Mouse (Mus musculus) T-helper 17 cell (primary cell): ENCODE results near the gene Olfr1280.

ENCODE experiments used
- in situ Hi-C, 2 experiments: fragments of 300-600 bp; cut with MboI, MseI; formaldehyde crosslinking; loops; 1 replicate in 1 of 2; 2 replicates in 1 of 2; pipeline ENCODE4 v1.15.1; 2025; ENCODE audit warnings: high pct_unique_total_duplicates in 2 of 2

Olfr1280 gene

DNA sequence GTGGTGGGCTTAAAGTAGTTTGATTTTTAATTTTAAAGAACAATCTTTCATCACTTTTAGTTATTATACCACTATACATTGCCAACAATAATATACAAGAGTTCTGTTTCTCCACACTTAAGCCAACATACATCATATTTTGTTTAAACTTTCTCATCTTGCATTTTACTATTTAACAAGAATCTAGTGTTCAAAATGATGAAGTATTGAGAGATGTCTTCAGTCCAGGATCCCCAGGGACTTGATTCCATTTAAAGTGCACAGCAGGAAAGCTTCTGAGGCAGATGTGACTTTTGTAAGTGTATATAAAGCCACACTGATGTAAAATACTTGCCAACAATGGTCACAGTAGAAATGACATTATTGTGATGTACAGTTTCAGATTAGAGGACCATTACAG lies at the start of gene Olfr1280:
TSS of gene Olfr1280 (plus strand) at position 301 of the 400 bp plus-strand sequence.
- in situ Hi-C loops = no loop called here

DNA sequence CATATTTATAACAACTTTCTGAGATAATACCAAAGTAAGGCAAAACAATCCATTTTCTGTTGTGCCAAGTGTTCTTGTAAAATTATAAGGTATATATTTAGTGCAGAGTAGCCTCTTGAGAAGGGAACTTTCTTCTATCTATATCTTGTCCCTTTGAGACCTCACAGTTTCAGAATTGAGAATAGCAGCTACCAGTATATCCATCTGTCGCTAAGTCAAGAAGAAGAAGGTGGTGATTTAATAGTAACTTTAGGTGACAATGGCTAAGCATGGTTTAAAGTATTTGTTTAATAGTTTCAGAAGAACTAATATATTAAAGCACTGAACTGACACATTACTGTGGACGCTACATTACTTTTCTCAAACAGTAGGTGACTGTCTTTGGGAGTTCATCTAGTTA lies 39.8 kb upstream of the Olfr1280 start, which contains the start of gene Olfr1277:
TSS of gene Olfr1277 (minus strand) at position 101 of the 400 bp plus-strand sequence.
- in situ Hi-C loops = no loop called here

- in situ Hi-C loops = no loop called here
Measured at GRCm38 (mm10) chr2:111289836-111290235, 24.0 kb upstream of the Olfr1280 start, which contains the start of gene Olfr1278. TSS of gene Olfr1278 (plus strand) at chr2:111290136.

DNA sequence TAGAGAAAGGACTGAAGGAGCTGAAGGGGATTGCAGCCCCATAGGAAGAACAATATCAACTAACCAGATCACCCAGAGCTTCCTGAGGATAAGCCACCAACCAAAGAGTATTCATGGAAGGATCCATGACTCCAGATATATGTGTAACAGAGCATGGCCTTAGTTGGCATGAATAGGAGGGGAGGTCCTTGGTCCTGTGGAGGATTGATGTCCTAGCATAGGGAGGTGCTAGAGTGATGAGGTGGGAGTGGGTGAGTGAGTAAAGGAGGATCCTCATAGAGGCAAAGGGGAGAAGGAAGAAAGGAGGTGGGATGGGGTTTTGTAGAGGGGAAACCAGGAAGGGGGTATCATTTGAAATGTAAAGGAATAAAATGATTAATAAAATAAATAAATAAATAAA lies 15.3 kb upstream of the Olfr1280 start:
- in situ Hi-C loops = no loop called here

DNA sequence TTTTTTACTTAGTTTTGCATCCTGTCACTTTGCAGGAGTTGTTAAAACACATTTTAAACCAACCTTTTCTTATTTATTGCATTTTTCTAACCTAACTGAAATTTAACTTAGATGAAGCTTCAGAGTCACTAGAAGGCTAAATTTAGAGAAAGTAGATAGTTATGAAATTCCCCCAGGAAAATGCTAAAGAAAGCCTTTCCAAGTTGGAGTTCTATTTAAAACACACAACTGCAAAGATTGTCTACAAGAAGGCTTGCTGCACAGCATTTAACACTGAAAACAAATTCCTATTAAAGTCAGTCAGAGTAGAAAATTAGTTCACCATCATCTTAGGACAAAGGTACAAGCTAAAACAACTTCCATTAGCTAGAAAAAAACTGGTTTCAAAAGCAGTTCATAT lies 13.4 kb upstream of the Olfr1280 start, which contains the start of gene Olfr1279:
TSS of gene Olfr1279 (plus strand) at position 262 of the 400 bp plus-strand sequence.
- in situ Hi-C loops = no loop called here

- in situ Hi-C loops = no loop called here
Measured at GRCm38 (mm10) chr2:111326220-111326619, 12.4 kb downstream of the Olfr1280 start, which contains the start of gene Olfr1281. TSS of gene Olfr1281 (plus strand) at chr2:111326520.

DNA sequence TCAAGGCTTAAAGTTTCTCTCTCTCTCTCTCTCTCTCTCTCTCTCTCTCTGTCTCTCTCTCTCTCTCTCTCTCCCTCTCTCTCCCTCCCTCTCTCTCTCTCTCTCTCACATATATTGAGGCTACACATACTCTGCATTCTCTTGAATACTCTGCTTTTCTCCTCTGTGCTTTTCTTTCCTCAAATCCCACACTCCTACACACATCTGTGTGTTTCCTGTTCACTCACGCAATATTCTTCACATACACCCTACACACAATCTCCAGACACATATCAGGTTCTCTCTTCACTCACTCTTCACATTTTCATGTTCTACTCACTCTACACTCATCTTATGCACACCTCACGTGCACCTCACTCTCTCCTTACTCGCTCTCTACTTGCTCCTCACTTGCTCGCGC lies 19.9 kb downstream of the Olfr1280 start:
- in situ Hi-C loops = loop anchor here (5.0 kb wide), 1 partner anchor 84 kb away; no protein-coding TSS in a partner anchor

- in situ Hi-C loops = no loop called here
Measured at GRCm38 (mm10) chr2:111335976-111336375, 22.2 kb downstream of the Olfr1280 start, which contains the start of gene Olfr1282. TSS of gene Olfr1282 (minus strand) at chr2:111336076.

- in situ Hi-C loops = loop anchor here in 1 of 2 experiments (5.0 kb wide), 1 partner anchor 49 kb away; no protein-coding TSS in a partner anchor
Measured at GRCm38 (mm10) chr2:111366490-111366889, 52.7 kb downstream of the Olfr1280 start, which contains the start of gene Olfr1283. TSS of gene Olfr1283 (plus strand) at chr2:111366790.

DNA sequence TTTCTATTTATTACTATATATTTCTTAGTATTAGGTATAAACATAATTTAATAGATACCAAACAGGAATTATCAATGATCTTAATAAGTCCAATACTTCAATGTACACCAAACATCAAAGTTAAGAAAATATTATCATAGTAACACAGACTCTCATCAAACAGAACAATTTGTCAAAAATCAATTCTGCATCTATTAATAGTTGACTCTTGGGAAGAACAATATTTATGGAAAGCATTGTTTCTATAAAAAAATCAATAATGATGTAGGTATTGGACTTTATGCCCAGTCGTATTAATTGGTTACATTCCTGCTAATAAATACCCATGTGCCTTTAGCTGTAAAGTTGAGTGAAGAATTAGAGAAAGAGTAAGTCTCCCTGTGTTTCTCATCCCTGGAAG lies 61.4 kb downstream of the Olfr1280 start, which contains the start of gene Olfr1284:
TSS of gene Olfr1284 (plus strand) at position 301 of the 400 bp plus-strand sequence.
- in situ Hi-C loops = loop anchor here in 1 of 2 experiments (10.0 kb wide), 1 partner anchor 80 kb away; no protein-coding TSS in a partner anchor
